Mouse (Mus musculus): Measurements from ENCODE around the gene 3110082J24Rik. TPM values are rescaled to one million over a fixed set of nuclear protein-coding genes. Genes with fewer than 3 reads are reported as not detected.
"Not testable (repeated sequence)": the region's sequence is repeated elsewhere in the genome, so short reads cannot be mapped to it uniquely, and the experiment has no call there.

Gene 3110082J24Rik
- total RNA-seq, 4 experiments from 2014 or later: not detected

DNA sequence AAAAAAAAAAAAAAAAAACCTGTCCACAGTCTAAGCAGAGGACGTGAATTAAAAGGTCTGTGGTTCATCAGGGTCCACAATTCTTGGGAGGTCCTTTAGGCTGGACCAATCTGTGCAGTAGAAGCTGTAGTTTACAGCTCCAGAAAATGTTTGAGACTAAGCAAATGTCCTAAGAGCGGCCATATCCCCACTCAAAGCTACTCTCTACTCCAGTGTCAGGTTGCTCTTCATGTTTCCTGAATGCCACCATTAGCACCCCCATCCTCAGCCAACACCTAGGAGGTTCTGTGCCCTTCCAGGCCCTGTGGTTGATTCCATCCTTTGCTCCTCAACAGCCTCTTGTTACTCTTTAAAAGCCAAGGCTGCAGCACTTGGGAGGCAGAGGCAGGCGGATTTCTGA, 33.5 kb downstream of the 3110082J24Rik start:
- no peak for DNase-seq (ENCODE audit: low spot score)

- DNase-seq (ENCODE audit: low spot score): no peak
Observed at GRCm38 (mm10) chr5:30071677-30072076, 34.2 kb downstream of the 3110082J24Rik start.

DNA sequence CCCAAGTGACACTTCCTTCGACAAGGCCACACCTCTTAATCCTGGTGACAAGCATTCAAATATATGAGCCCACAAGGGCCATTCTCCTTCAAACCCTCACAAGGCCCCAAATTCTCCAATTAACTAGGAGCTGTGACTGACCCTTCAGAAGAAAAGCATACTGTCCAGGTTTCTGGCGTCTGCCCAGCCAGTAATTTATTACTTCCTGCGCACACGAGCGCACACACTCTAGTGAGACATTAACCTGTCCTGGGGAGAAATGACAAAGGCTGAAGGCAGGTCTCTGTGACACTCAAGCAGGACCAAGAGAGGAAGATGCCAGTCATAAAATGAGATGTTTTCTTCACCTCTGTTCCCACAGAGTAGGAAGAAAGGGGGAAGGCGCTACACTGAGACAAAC, 38.2 kb downstream of the 3110082J24Rik start:
- no peak for DNase-seq (ENCODE audit: low spot score)

DNA sequence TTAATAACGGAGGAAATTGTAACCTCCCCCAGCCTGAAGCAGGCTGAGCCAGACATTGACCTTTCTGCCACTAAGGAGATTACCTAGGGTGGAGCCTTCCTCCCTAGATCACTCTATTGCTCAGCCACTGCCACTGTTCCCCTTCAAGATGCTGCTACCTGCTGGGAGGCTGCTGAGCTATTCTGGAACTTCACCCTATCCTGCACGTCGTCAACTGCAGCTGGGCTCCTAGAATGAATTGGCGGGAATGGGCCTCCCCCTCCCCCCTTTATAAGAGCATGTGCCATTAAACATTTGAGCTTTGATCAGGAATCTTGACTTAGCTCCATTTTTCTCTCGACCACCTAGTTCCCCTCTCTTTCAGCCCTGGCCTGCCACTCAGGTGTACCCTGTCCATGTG, 46.3 kb downstream of the 3110082J24Rik start:
- DNase-seq (ENCODE audit: low spot score): not testable (repeated sequence)

DNA sequence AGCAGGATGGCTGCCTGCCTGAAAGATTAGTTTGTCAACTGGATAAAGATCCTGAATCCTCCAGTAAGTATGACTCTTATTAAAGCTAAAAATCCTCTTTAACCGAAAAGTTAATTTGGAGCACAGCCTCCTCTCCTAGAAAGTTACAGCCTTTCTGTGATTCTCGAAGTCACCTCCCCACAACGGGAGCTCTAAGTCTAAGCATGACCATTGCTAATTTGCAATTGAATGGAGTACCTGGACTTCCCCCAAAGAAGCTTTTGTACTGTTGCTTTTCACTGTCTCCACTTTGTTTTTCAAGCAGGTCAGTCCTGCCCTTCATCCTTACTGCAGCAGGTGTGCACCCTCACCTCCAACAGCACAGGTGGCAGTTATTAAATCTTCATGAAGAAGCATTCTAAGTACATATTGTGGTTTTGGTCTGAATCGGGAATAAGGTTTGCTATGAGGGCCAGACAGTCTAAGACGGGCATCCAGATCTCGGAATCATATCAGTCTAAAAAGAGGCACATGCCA, 47.6 kb downstream of the 3110082J24Rik start:
- no peak for DNase-seq (ENCODE audit: low spot score)

Other genes with a start within 250 kb of the 3110082J24Rik start
- 1 to 10 TPM in 1 of 4 experiments, not detected in 3; 1.5 TPM for gene Il6, start 93.0 kb downstream of the 3110082J24Rik start, total RNA-seq (2022)
- gene Tyms, start 32.5 kb downstream of the 3110082J24Rik start, total RNA-seq (2022): 1 to 10 TPM; 2.8 to 3.8 (median 3.3) TPM
- gene Garem2, start 925 bp downstream of the 3110082J24Rik start, total RNA-seq (2022): under 1 TPM in 2 of 4 experiments, not detected in 2; 0.08 to 0.19 TPM
- 1,000 to 10,000 TPM; 1,298 to 1,376 (median 1,346) TPM for gene Hadha, start 49.1 kb upstream of the 3110082J24Rik start, total RNA-seq (2022)
- gene Hadhb, start 49.2 kb upstream of the 3110082J24Rik start, total RNA-seq (2022): 1,000 to 10,000 TPM; 2,312 to 2,801 (median 2,464) TPM
- gene Adgrf3, start 99.6 kb upstream of the 3110082J24Rik start, total RNA-seq (2022): under 1 TPM in 1 of 4 experiments, not detected in 3; 0.57 TPM
- gene Selenoi, start 126.5 kb upstream of the 3110082J24Rik start, total RNA-seq (2022): 10 to 100 TPM; 14.0 to 18.9 (median 16.1) TPM
- gene Drc1, start 175.3 kb upstream of the 3110082J24Rik start, total RNA-seq (2022): not detected

Data from heart, adult 8-10 months (tissue).